Mouse (Mus musculus) E14TG2a.4 (cell line): ENCODE results near the gene Olfr493.

ENCODE experiments used
- CTCF ChIP-seq: conservative IDR thresholded peaks from 2 replicates; pipeline ENCODE4 v1.5.1; 2014; ENCODE audit warnings: low read length
- POU5F1 ChIP-seq: IDR thresholded peaks from 2 replicates; pipeline ENCODE4 v1.6.1; 2014; ENCODE audit warnings: low read length, borderline replicate concordance

- no peak for TF ChIP-seq CTCF
- TF ChIP-seq POU5F1: no peak
Measured at GRCm38 (mm10) chr7:108365035-108365434, 18.3 kb upstream of the Olfr493 start, which contains the start of gene Olfr494.
